Mouse (Mus musculus): ENCODE results near the gene St8sia6. TPM values are rescaled to one million over a fixed set of nuclear protein-coding genes. Genes with fewer than 3 reads are reported as not detected.

The St8sia6 gene
- polyA plus RNA-seq, 1 experiment from 2014 or later = 0.02 TPM

DNA sequence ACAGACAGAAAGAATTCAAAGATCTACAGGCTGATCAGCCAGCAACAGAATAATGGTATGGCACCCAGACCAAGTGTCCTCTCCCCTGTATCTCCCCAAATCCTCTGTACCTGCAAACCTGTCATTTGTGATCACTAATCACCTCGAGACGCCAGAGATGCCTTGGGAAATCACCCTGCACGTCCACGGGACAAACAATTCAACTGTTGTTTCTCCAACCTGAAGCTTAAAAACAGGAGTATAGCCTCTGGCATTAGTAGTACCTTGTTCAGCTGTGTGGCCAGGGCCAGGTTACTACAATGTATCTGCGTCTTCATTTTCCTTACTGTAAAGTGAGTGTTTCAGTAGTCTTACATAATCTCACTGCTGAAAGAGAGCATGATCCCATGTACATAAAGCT lies 25.3 kb downstream of the St8sia6 start:
- ATAC-seq = no peak

DNA sequence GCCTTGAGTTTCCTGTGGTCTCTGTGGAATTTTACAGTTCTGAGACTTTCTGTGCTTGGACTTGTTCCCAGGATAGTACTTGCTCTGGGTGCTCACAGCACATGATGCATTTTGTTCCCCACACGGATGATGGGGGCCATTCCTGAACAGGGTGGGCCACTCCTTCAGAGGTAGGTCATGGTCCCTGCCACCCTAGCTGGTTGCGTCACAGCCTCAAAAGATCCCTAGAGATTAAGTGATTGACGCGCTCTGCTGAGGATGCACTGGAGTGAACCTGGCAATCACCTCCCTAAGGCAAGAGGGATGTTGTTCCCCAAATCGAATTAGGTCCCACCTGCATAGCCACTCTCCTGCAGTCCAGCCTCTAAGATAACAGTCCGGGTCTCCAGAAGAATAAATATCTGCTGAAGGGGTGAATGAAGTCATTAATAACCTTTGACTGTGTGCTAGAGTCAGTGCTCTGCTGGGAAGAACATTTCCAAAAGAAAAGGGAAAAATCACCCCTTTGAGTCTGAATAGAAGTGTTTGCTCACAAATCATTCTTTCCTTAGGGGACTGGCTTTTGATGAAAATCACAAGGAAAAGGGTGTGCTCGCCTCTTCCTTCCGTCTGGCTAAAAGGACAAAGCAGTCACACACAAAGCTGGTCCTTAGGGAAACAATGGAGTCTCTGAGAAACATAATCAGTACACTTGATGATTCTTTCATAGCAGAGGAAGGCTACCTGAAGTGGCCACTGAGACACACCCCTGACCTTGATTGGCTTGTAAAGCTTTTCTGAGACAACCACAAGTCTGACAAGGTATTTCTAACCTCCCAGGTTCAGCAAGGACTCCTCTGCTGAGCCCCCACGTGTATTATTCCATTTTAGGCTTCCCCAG lies 26.1 kb downstream of the St8sia6 start:
- Histone ChIP-seq H3K4me3 (ENCODE audit: low read depth, low read length) (no peak overlapping the region), H3K36me3 (replicated peaks; ENCODE audit: insufficient read depth, low read length) (no peaks in the 10 kb centered on the region), H3K27ac (ENCODE audit: low read depth) (no peak overlapping the region), H3K27me3 (ENCODE audit: insufficient read depth, low read length) (no peaks in the 10 kb centered on the region), H3K9ac (replicated peaks) (no peak overlapping the region), H3K4me1 (ENCODE audit: insufficient read depth) (no peaks in the 10 kb centered on the region), H3K9me3 (ENCODE audit: low read length) (no peaks in the 10 kb centered on the region), H3K4me2 (ENCODE audit: low read depth, low read length) (no peak overlapping the region)
- no peak for ATAC-seq
- 54% methylated on average over 9 of the region's 9 CpGs for WGBS (ENCODE audit: insufficient replicate concordance)
- DNase-seq = no peak
- TF ChIP-seq CTCF (IDR thresholded peaks at IDR 0.05; ENCODE audit: low read depth) (no peak), EP300 (IDR thresholded peaks at IDR 0.05; ENCODE audit: low read depth) (no peak)

More for the DNA sequence above, 25.3 kb downstream of the St8sia6 start:
- WGBS (ENCODE audit: insufficient replicate concordance) = 72% methylated on average over 5 of the region's 5 CpGs
- Histone ChIP-seq H3K4me1 (ENCODE audit: insufficient read depth) (no peaks in the 10 kb centered on the region), H3K36me3 (replicated peaks; ENCODE audit: insufficient read depth, low read length) (no peaks in the 10 kb centered on the region), H3K9ac (replicated peaks) (no peak overlapping the region), H3K27ac (ENCODE audit: low read depth) (no peak overlapping the region), H3K4me2 (ENCODE audit: low read depth, low read length) (no peak overlapping the region), H3K4me3 (ENCODE audit: low read depth, low read length) (no peak overlapping the region), H3K27me3 (ENCODE audit: insufficient read depth, low read length) (no peaks in the 10 kb centered on the region), H3K9me3 (ENCODE audit: low read length) (no peaks in the 10 kb centered on the region)
- no peak for DNase-seq
- TF ChIP-seq CTCF (IDR thresholded peaks at IDR 0.05; ENCODE audit: low read depth) (no peak), EP300 (IDR thresholded peaks at IDR 0.05; ENCODE audit: low read depth) (no peak)

DNA sequence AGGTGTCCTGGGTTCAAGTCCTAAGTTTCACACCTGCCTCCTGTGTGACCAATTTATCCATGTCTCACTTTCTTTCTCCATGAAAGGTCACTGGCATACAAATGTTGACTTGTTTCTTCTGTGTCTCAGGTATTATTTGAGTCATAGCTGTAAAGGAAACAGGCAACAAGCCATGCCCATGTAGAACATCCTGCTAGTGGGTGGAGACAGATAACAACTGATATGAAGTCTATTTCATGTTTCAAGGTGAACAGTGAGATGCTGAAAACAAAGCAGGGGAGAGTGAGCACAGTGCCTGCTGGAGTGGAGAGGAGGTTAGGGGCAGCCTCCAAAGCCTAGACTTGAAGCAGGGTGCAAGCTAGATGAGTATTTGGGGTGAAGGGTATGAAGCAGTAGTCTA lies 33.5 kb downstream of the St8sia6 start:
- DNase-seq = no peak
- H3K27me3 ChIP-seq (ENCODE audit: insufficient read depth, low read length) = no peaks in the 10 kb centered on the region
- H3K4me2 ChIP-seq (ENCODE audit: low read depth, low read length) = no peak overlapping the region
- TF ChIP-seq EP300 (IDR thresholded peaks at IDR 0.05; ENCODE audit: low read depth) = no peak
- no peak for TF ChIP-seq CTCF (IDR thresholded peaks at IDR 0.05; ENCODE audit: low read depth)
- no peak overlapping the region for H3K4me3 ChIP-seq (ENCODE audit: low read depth, low read length)
- H3K27ac ChIP-seq (ENCODE audit: low read depth) = no peak overlapping the region
- H3K36me3 ChIP-seq (replicated peaks; ENCODE audit: insufficient read depth, low read length) = no peaks in the 10 kb centered on the region
- H3K4me1 ChIP-seq (ENCODE audit: insufficient read depth) = no peaks in the 10 kb centered on the region
- ATAC-seq = no peak
- no peak overlapping the region for H3K9ac ChIP-seq (replicated peaks)
- no peaks in the 10 kb centered on the region for H3K9me3 ChIP-seq (ENCODE audit: low read length)

DNA sequence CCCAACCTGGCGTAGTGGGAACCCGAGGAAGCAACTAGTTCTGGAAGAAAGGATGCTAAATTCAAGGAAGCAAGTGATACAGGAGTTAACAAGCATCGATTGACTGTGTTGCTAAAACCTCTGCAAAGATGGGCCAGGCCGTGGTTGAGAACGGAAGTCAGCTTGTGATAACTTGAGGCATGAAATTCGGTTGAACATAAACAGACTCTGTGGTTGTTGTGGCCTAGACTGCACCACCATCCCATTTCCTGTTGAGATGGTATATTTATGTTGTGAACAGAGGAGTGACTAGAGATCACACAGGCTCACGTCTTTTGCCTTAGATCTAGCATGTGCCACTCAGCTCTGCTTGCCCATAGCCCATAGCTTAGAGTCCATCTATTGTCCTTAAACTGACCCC lies 36.5 kb downstream of the St8sia6 start:
- H3K4me2 ChIP-seq (ENCODE audit: low read depth, low read length) = no peak overlapping the region
- no peak for TF ChIP-seq EP300 (IDR thresholded peaks at IDR 0.05; ENCODE audit: low read depth)
- TF ChIP-seq CTCF (IDR thresholded peaks at IDR 0.05; ENCODE audit: low read depth) = no peak
- no peaks in the 10 kb centered on the region for H3K9me3 ChIP-seq (ENCODE audit: low read length)
- DNase-seq = peak; percentile 11
- no peaks in the 10 kb centered on the region for H3K27me3 ChIP-seq (ENCODE audit: insufficient read depth, low read length)
- no peak for ATAC-seq
- 31% methylated on average over 7 of the region's 7 CpGs for WGBS (ENCODE audit: insufficient replicate concordance)
- no peak overlapping the region for H3K4me3 ChIP-seq (ENCODE audit: low read depth, low read length)
- no peaks in the 10 kb centered on the region for H3K36me3 ChIP-seq (replicated peaks; ENCODE audit: insufficient read depth, low read length)
- no peaks in the 10 kb centered on the region for H3K4me1 ChIP-seq (ENCODE audit: insufficient read depth)
- no peak overlapping the region for H3K9ac ChIP-seq (replicated peaks)
- H3K27ac ChIP-seq (ENCODE audit: low read depth) = no peak overlapping the region

- DNase-seq (no peak), ATAC-seq (no peak)
- Histone ChIP-seq H3K36me3 (replicated peaks; ENCODE audit: insufficient read depth, low read length) (no peaks in the 10 kb centered on the region), H3K4me2 (ENCODE audit: low read depth, low read length) (no peak overlapping the region), H3K9ac (replicated peaks) (no peak overlapping the region), H3K9me3 (ENCODE audit: low read length) (no peaks in the 10 kb centered on the region), H3K4me3 (ENCODE audit: low read depth, low read length) (no peak overlapping the region), H3K27me3 (ENCODE audit: insufficient read depth, low read length) (no peaks in the 10 kb centered on the region), H3K27ac (ENCODE audit: low read depth) (no peak overlapping the region), H3K4me1 (ENCODE audit: insufficient read depth) (no peaks in the 10 kb centered on the region)
- WGBS (ENCODE audit: insufficient replicate concordance) = 71% methylated on average over 4 of the region's 4 CpGs
- no peak for TF ChIP-seq EP300 (IDR thresholded peaks at IDR 0.05; ENCODE audit: low read depth)
- no peak for TF ChIP-seq CTCF (IDR thresholded peaks at IDR 0.05; ENCODE audit: low read depth)
Measured at GRCm38 (mm10) chr2:13755733-13756132, 38.1 kb downstream of the St8sia6 start.

DNA sequence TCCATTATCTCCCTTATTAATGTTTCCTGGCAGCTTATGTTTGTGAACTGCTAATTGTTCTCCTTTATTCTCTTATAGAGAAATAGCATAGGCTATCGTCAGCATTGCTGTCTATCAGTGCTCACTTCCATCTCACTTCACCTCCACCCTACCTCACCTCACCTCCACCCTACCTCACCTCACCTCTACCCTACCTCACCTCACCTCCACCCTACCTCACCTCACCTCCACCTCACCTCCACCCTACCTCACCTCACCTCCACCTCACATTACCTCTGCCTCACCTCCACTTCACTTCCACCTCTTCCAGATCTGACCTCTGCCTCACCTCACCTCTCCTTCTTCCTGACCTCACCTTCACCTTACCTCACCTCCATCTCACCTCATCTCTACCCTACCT lies 42.2 kb downstream of the St8sia6 start:
- Histone ChIP-seq H3K4me1 (ENCODE audit: insufficient read depth) (no peaks in the 10 kb centered on the region), H3K27me3 (ENCODE audit: insufficient read depth, low read length) (no peaks in the 10 kb centered on the region), H3K4me2 (ENCODE audit: low read depth, low read length) (no peak overlapping the region), H3K36me3 (replicated peaks; ENCODE audit: insufficient read depth, low read length) (no peaks in the 10 kb centered on the region), H3K9me3 (ENCODE audit: low read length) (no peaks in the 10 kb centered on the region), H3K4me3 (ENCODE audit: low read depth, low read length) (no peak overlapping the region), H3K27ac (ENCODE audit: low read depth) (no peak overlapping the region), H3K9ac (replicated peaks) (no peak overlapping the region)
- DNase-seq (no peak), ATAC-seq (no peak)
- WGBS (ENCODE audit: insufficient replicate concordance) = 58% methylated on average over 1 of the region's 1 CpGs
- TF ChIP-seq EP300 (IDR thresholded peaks at IDR 0.05; ENCODE audit: low read depth) = no peak
- TF ChIP-seq CTCF (IDR thresholded peaks at IDR 0.05; ENCODE audit: low read depth) = no peak
